Mouse (Mus musculus) left cerebral cortex, postnatal 10 days (tissue): ENCODE measurements around the gene Dyrk1b. TPM values are rescaled to one million over a fixed set of nuclear protein-coding genes. Genes with fewer than 3 reads are reported as not detected.

ENCODE experiments used
- total RNA-seq, 2 experiments: library from RNA; stranded (reverse); gene quantifications; 2 replicates each; pipeline ENCODE4 v1.2.3; 2021

Gene Dyrk1b
- total RNA-seq, 2 experiments from 2014 or later, result 32.9 to 34.8 TPM

Other genes starting within 250 kb of the Dyrk1b start
- gene Zfp780b, start 200.3 kb upstream of the Dyrk1b start, total RNA-seq, result 10 to 100 TPM; 22.1 to 23.8 TPM
- 1 to 10 TPM; 6.0 to 6.5 TPM for gene Zfp850, start 165.4 kb upstream of the Dyrk1b start, total RNA-seq
- gene Psmc4, start 129.4 kb upstream of the Dyrk1b start, total RNA-seq, result 100 to 1,000 TPM; 128 to 135 TPM
- under 1 TPM; 0.15 to 0.36 TPM for gene Fcgbp, start 108.2 kb upstream of the Dyrk1b start, total RNA-seq
- gene 9530053A07Rik, start 50.0 kb upstream of the Dyrk1b start, total RNA-seq, result not detected
- gene Fbl, start 9.8 kb upstream of the Dyrk1b start, total RNA-seq, result 10 to 100 TPM; 69.4 to 74.5 TPM
- gene Eid2, start 88.4 kb downstream of the Dyrk1b start, total RNA-seq, result 10 to 100 TPM; 73.5 to 79.5 TPM
- 10 to 100 TPM; 41.8 to 44.2 TPM for gene Eid2b, start 98.3 kb downstream of the Dyrk1b start, total RNA-seq
- 1 to 10 TPM; 2.9 to 4.5 TPM for gene Selenov, start 111.7 kb downstream of the Dyrk1b start, total RNA-seq
- gene Dll3, start 122.8 kb downstream of the Dyrk1b start, total RNA-seq, result 1 to 10 TPM; 1.8 to 3.1 TPM
- 10 to 100 TPM; 44.7 to 49.0 TPM for gene Timm50, start 132.6 kb downstream of the Dyrk1b start, total RNA-seq
- 100 to 1,000 TPM; 113 to 114 TPM for gene Supt5, start 159.3 kb downstream of the Dyrk1b start, total RNA-seq
- gene Rps16, start 171.2 kb downstream of the Dyrk1b start, total RNA-seq, result 100 to 1,000 TPM; 642 to 668 TPM
- gene Plekhg2, start 193.1 kb downstream of the Dyrk1b start, total RNA-seq, result 10 to 100 TPM; 10.0 to 12.3 TPM
- 1 to 10 TPM; 1.8 to 2.4 TPM for gene Zfp36, start 200.8 kb downstream of the Dyrk1b start, total RNA-seq
- 10 to 100 TPM; 18.5 to 19.3 TPM for gene Med29, start 213.2 kb downstream of the Dyrk1b start, total RNA-seq
- gene Paf1, start 213.5 kb downstream of the Dyrk1b start, total RNA-seq, result 10 to 100 TPM; 65.3 to 66.1 TPM